In the genomic region with DNA sequence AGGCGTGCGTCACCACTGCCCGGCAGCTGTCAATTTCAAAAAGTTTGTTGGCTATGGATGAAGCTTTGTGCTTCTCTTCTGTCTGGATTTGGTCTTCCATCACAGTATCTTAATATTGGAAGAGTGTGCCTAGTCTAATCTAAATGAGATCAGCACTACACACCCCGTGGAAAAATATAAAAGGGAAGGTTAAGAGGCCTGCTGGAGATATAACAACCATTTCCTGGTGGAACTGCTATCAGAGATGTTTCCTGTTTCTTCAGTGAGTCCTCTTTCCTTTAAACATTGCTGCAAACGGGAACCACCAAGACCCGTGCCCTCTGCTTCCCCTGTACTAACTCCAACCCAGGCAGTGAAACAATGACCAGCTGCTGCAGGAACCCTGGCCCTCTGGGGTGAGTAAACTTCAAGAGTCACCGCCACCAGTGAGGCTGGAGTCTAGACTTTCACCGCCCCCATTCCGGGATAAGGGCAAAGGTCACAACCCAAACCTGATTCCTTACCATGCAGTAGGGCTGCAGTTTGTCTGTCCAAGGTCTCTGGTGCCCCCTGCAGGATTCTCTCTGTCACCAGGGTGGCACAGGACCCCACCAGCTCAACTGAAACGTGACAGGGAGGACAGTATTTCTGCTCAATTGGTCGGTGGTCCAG, we compare ENCODE assay signal across 9 mouse cellular contexts. TPM values are rescaled to one million over a fixed set of nuclear protein-coding genes. Genes with fewer than 3 reads are reported as not detected.
A peak's percentile ranks its signal among the peaks of the same experiment; 100 is the strongest.
DNase-seq lines count a peak whose midpoint lies in the region; ATAC-seq and TF ChIP-seq lines count a peak whose summit lies in the region.
"Had no signal": no experiment of that assay in that cellular context is flagged by ENCODE, and none has a peak within 500 bp of the region (broad histone marks: within the 10 kb centered on the region; RNA-seq: fewer than 3 reads in every experiment).

No protein-coding gene starts in this region.

- intact Hi-C loops in heart, postnatal 14 days (cut with DNase I), result loop anchor here (2.0 kb wide), 1 partner anchor 46 kb away; the partner anchor contains the start of gene Gabpb2

- H3K4me1 ChIP-seq in forebrain, embryonic 10.5 days, result 0 out of 2 replicates have a peak, but pooled peaks cover 5% of the 10 kb centered on the region
- H3K4me1 ChIP-seq in forebrain, embryonic 13.5 days, result no peaks in the 10 kb centered on the region
- no peaks in the 10 kb centered on the region for H3K4me1 ChIP-seq in lung, postnatal 0 days (ENCODE audit: insufficient read depth, low read depth, low read length)
- H3K4me1 ChIP-seq in small intestine, adult 2 months (ENCODE audit: control insufficient read depth, insufficient read depth, insufficient read length, low read length), result peaks cover 5% of the 10 kb centered on the region

- no peaks in the 10 kb centered on the region for H3K27me3 ChIP-seq in forebrain, embryonic 10.5 days (ENCODE audit: poor library complexity, severe bottlenecking)
- H3K27me3 ChIP-seq in forebrain, embryonic 13.5 days, result no peaks in the 10 kb centered on the region
- no peaks in the 10 kb centered on the region for H3K27me3 ChIP-seq in lung, postnatal 0 days (replicated peaks; ENCODE audit: insufficient read depth, low read length)
- no peaks in the 10 kb centered on the region for H3K27me3 ChIP-seq in small intestine, adult 2 months (ENCODE audit: control insufficient read depth, insufficient read depth, low read length)

- H3K9ac ChIP-seq in forebrain, embryonic 13.5 days, result no peak overlapping the region
- no peak overlapping the region for H3K9ac ChIP-seq in lung, postnatal 0 days (replicated peaks; ENCODE audit: low read depth)

- WGBS in forebrain, embryonic 10.5 days, result 55% methylated on average over 11 of the region's 11 CpGs
- WGBS in forebrain, embryonic 13.5 days, result 55% methylated on average over 11 of the region's 11 CpGs
- WGBS in lung, postnatal 0 days, result 43% methylated on average over 11 of the region's 11 CpGs
- WGBS in small intestine, adult 2 months, result 32% methylated on average over 11 of the region's 11 CpGs

- no peak for TF ChIP-seq EP300 in lung, postnatal 0 days (IDR thresholded peaks at IDR 0.05)

- H3K4me3 ChIP-seq in forebrain, embryonic 10.5 days, result no peak overlapping the region
- H3K4me3 ChIP-seq in forebrain, embryonic 13.5 days, result no peak overlapping the region
- H3K4me3 ChIP-seq in lung, postnatal 0 days (ENCODE audit: low read depth, low read length), result no peak overlapping the region
- H3K4me3 ChIP-seq in small intestine, adult 2 months (ENCODE audit: low read depth, low read length), result no peak overlapping the region; the same call in 1 of the 2 replicates

- ATAC-seq in forebrain, embryonic 13.5 days, result no peak
- peak; percentile 81 for ATAC-seq in lung, postnatal 0 days

- H3K36me3 ChIP-seq in forebrain, embryonic 10.5 days (replicated peaks), result peaks cover 91% of the 10 kb centered on the region
- H3K36me3 ChIP-seq in forebrain, embryonic 13.5 days (ENCODE audit: poor library complexity, severe bottlenecking), result peaks cover 84% of the 10 kb centered on the region
- H3K36me3 ChIP-seq in lung, postnatal 0 days (ENCODE audit: insufficient read depth, low read length), result peaks cover 29% of the 10 kb centered on the region
- peaks cover 21% of the 10 kb centered on the region for H3K36me3 ChIP-seq in small intestine, adult 2 months (ENCODE audit: control insufficient read depth, insufficient read depth, low read length)

- H3K27ac ChIP-seq in forebrain, embryonic 10.5 days, result no peak overlapping the region; the same call in 1 of the 2 replicates
- no peak overlapping the region for H3K27ac ChIP-seq in forebrain, embryonic 13.5 days
- no peak overlapping the region for H3K27ac ChIP-seq in lung, postnatal 0 days (ENCODE audit: low read length)
- H3K27ac ChIP-seq in small intestine, adult 2 months (ENCODE audit: insufficient read depth, low read depth, low read length), result peak overlapping the region; percentile 25; the same call in 1 of the 2 replicates

- TF ChIP-seq CTCF in lung, postnatal 0 days (IDR thresholded peaks at IDR 0.05), result peak; percentile 86
- peak; percentile 81; the same call in 1 of the 2 replicates for TF ChIP-seq CTCF in small intestine, adult 2 months (IDR thresholded peaks at IDR 0.05; ENCODE audit: extremely low read depth, insufficient read length, insufficient replicate concordance, low read depth, low read length)

- H3K4me2 ChIP-seq in forebrain, embryonic 13.5 days, result no peak overlapping the region
- H3K4me2 ChIP-seq in lung, postnatal 0 days (replicated peaks; ENCODE audit: low read depth, low read length), result no peak overlapping the region

- no peaks in the 10 kb centered on the region for H3K9me3 ChIP-seq in forebrain, embryonic 10.5 days
- no peaks in the 10 kb centered on the region for H3K9me3 ChIP-seq in forebrain, embryonic 13.5 days (replicated peaks)
- no peaks in the 10 kb centered on the region for H3K9me3 ChIP-seq in lung, postnatal 0 days (ENCODE audit: low read length)

- peak; percentile 58 for DNase-seq in forebrain, embryonic 10.5 days (ENCODE audit: extremely low spot score, low spot score)
- peak; percentile 73 for DNase-seq in NIH3T3 (ENCODE audit: low read depth)
- peak; percentile 85 for DNase-seq in embryo, embryonic 9.5 days (ENCODE audit: extremely low spot score)
- peak; percentile 75 to 78 for DNase-seq in heart, postnatal 14 days
- DNase-seq in kidney, postnatal 4 days, result peak; percentile 86 to 90
- DNase-seq in lung, postnatal 0 days (ENCODE audit: low spot score), result peak; percentile 67

- TF ChIP-seq POLR2A in small intestine, adult 2 months (IDR thresholded peaks at IDR 0.05; ENCODE audit: low read depth, low read length), result no peak

RNA-seq across cellular contexts. Expression of gene Bnipl, which starts 12.2 kb away (rescaled TPM):
- 0.38 and 0.42 TPM in 2 replicates for polyA plus RNA-seq in forebrain, embryonic 10.5 days (2016; fragmentation: Nextera tagmentation; extraction: Ambion mirVana)
- not detected in 2 replicates for polyA plus RNA-seq in forebrain, embryonic 13.5 days (2015; fragmentation: Nextera tagmentation; extraction: Ambion mirVana)
- total RNA-seq in heart, postnatal 14 days (2021), result under 1 TPM in 1 of 2 experiments, not detected in 1; 0.32 TPM
- polyA plus RNA-seq in lung, postnatal 0 days (2015; fragmentation: Nextera tagmentation; extraction: Ambion mirVana), result 2.5 and 2.8 TPM in 2 replicates
- 0.16 and 0.58 TPM in 2 replicates for polyA plus RNA-seq in small intestine, adult 2 months (2012; rRNA removed)

RNA-seq across cellular contexts. Expression of gene Mindy1, which starts 17.9 kb away (rescaled TPM):
- polyA plus RNA-seq in forebrain, embryonic 10.5 days (2016; fragmentation: Nextera tagmentation; extraction: Ambion mirVana), result 27.2 and 27.9 TPM in 2 replicates
- 39.6 and 40.0 TPM in 2 replicates for polyA plus RNA-seq in forebrain, embryonic 13.5 days (2015; fragmentation: Nextera tagmentation; extraction: Ambion mirVana)
- 10 to 100 TPM; 22.3 to 25.8 TPM for total RNA-seq in heart, postnatal 14 days (2021)
- polyA plus RNA-seq in lung, postnatal 0 days (2015; fragmentation: Nextera tagmentation; extraction: Ambion mirVana), result 65.8 and 68.0 TPM in 2 replicates
- polyA plus RNA-seq in small intestine, adult 2 months (2012; rRNA removed), result 58.5 and 89.2 TPM in 2 replicates

RNA-seq across cellular contexts. Expression of gene Prune1, which starts 18.7 kb away (rescaled TPM):
- polyA plus RNA-seq in forebrain, embryonic 10.5 days (2016; fragmentation: Nextera tagmentation; extraction: Ambion mirVana), result 26.2 and 26.9 TPM in 2 replicates
- polyA plus RNA-seq in forebrain, embryonic 13.5 days (2015; fragmentation: Nextera tagmentation; extraction: Ambion mirVana), result 28.4 and 32.7 TPM in 2 replicates
- 10 to 100 TPM; 19.8 to 20.4 TPM for total RNA-seq in heart, postnatal 14 days (2021)
- polyA plus RNA-seq in lung, postnatal 0 days (2015; fragmentation: Nextera tagmentation; extraction: Ambion mirVana), result 11.6 and 14.5 TPM in 2 replicates
- polyA plus RNA-seq in small intestine, adult 2 months (2012; rRNA removed), result 4.4 and 11.5 TPM in 2 replicates

RNA-seq across cellular contexts. Expression of gene Gm128, which starts 21.8 kb away (rescaled TPM):
- polyA plus RNA-seq in forebrain, embryonic 10.5 days (2016; fragmentation: Nextera tagmentation; extraction: Ambion mirVana), result 0.23 and 0.30 TPM in 2 replicates
- polyA plus RNA-seq in forebrain, embryonic 13.5 days (2015; fragmentation: Nextera tagmentation; extraction: Ambion mirVana), result 0.19 and 0.38 TPM in 2 replicates
- not detected for total RNA-seq in heart, postnatal 14 days (2021)
- 1.5 and 1.6 TPM in 2 replicates for polyA plus RNA-seq in lung, postnatal 0 days (2015; fragmentation: Nextera tagmentation; extraction: Ambion mirVana)
- 0.13 and 0.18 TPM in 2 replicates for polyA plus RNA-seq in small intestine, adult 2 months (2012; rRNA removed)
- total RNA-seq: left cerebral cortex, postnatal 10 days had no signal

RNA-seq across cellular contexts. Expression of gene Mllt11, which starts 31.2 kb away (rescaled TPM):
- polyA plus RNA-seq in forebrain, embryonic 10.5 days (2016; fragmentation: Nextera tagmentation; extraction: Ambion mirVana), result 19.6 and 22.4 TPM in 2 replicates
- polyA plus RNA-seq in forebrain, embryonic 13.5 days (2015; fragmentation: Nextera tagmentation; extraction: Ambion mirVana), result 174 and 191 TPM in 2 replicates
- total RNA-seq in heart, postnatal 14 days (2021), result 1 to 10 TPM; 6.7 to 7.8 TPM
- polyA plus RNA-seq in lung, postnatal 0 days (2015; fragmentation: Nextera tagmentation; extraction: Ambion mirVana), result 5.9 and 6.5 TPM in 2 replicates
- 13.1 and 14.0 TPM in 2 replicates for polyA plus RNA-seq in small intestine, adult 2 months (2012; rRNA removed)
